Mouse (Mus musculus): ENCODE results near the gene Kank2.

DNA sequence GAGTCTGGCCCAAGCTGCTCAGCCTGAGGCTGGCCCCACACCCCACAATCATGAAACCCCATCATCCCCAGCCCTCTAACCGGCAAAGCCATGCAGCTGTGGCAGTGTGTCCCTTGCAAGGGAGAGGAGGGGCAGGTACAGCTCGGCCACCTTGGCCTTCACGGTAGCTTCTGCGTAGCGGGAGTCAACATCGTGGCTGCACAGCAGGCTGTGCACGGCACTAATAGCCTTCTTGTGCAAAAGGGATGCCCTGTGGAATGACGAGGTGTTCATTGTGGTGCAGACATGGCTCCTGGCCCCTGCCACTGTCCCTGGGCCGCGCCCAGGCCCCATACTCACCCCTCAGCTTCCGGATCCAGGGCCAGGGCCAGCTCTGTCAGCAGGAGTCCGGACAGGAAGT is 21.6 kb upstream of the Kank2 start:
- no peak for TF ChIP-seq POLR2A (IDR thresholded peaks at IDR 0.05; ENCODE audit: borderline replicate concordance, insufficient read depth, low read length)
- TF ChIP-seq CTCF (IDR thresholded peaks at IDR 0.05; ENCODE audit: borderline replicate concordance, insufficient read depth, low read depth, low read length) = no peak

Measured in cerebellum, adult 2 months (tissue).